Mouse (Mus musculus): Measurements from ENCODE around the gene Cacna1a.

GRCm38 (mm10) chr8:84375038-84375437 is 13.2 kb upstream of the Cacna1a start:
- TF ChIP-seq CTCF (IDR thresholded peaks at IDR 0.05; ENCODE audit: borderline replicate concordance, control insufficient read depth, extremely low read depth, insufficient read depth, low read length, poor library complexity) (no peak), POLR2A (IDR thresholded peaks at IDR 0.05; ENCODE audit: control insufficient read depth, extremely low read depth, insufficient read depth, low read length, poor library complexity) (no peak)
